Mouse (Mus musculus) urinary bladder, adult 18-20 months (tissue): ENCODE results near the gene Csk.

Experiments used
- DNase-seq, 2 experiments: peaks; one replicate each; pipeline ENCODE4 v3.0.0; 2022; ENCODE audit warnings: low spot score in 2 of 2, mixed read lengths in 2 of 2

The Csk gene

GRCm38 (mm10) chr9:57657843-57658242 lies 4.4 kb upstream of the Csk start:
- no peak for DNase-seq

GRCm38 (mm10) chr9:57656631-57657350 lies 3.4 kb upstream of the Csk start:
- DNase-seq: no peak

- DNase-seq: peak; percentile 87 to 93
Observed at GRCm38 (mm10) chr9:57655749-57656148, 2.3 kb upstream of the Csk start.

- no peak for DNase-seq
Observed at GRCm38 (mm10) chr9:57654966-57655365, 1.5 kb upstream of the Csk start.

- DNase-seq: no peak
Observed at GRCm38 (mm10) chr9:57652855-57653254, 576 bp downstream of the Csk start.

GRCm38 (mm10) chr9:57652351-57652750 lies 1.1 kb downstream of the Csk start:
- DNase-seq: no peak

- DNase-seq: no peak
Observed at GRCm38 (mm10) chr9:57650786-57651311, 2.6 kb downstream of the Csk start.

GRCm38 (mm10) chr9:57650130-57650785 lies 3.2 kb downstream of the Csk start:
- DNase-seq: no peak

GRCm38 (mm10) chr9:57647286-57648108 lies 5.9 kb downstream of the Csk start:
- no peak for DNase-seq

- no peak for DNase-seq
Observed at GRCm38 (mm10) chr9:57646551-57647103, 6.8 kb downstream of the Csk start.

- DNase-seq: peak; percentile 87 to 92
Observed at GRCm38 (mm10) chr9:57644944-57645893, 8.2 kb downstream of the Csk start.

- peak in 1 of 2 experiments; percentile 36 for DNase-seq
Observed at GRCm38 (mm10) chr9:57644442-57644943, 8.9 kb downstream of the Csk start.

- no peak for DNase-seq
Observed at GRCm38 (mm10) chr9:57643856-57644180, 9.6 kb downstream of the Csk start.

GRCm38 (mm10) chr9:57643169-57643855 lies 10.1 kb downstream of the Csk start:
- no peak for DNase-seq

GRCm38 (mm10) chr9:57641775-57642550 lies 11.5 kb downstream of the Csk start:
- no peak for DNase-seq

- DNase-seq: no peak
Observed at GRCm38 (mm10) chr9:57641022-57641421, 12.4 kb downstream of the Csk start.

GRCm38 (mm10) chr9:57640384-57640783 lies 13.0 kb downstream of the Csk start:
- peak; percentile 51 to 70 for DNase-seq

GRCm38 (mm10) chr9:57639661-57640328 lies 13.6 kb downstream of the Csk start:
- no peak for DNase-seq
